Mouse (Mus musculus) forebrain, embryonic 14.5 days (tissue): ENCODE measurements around the gene Mdga1. TPM values are rescaled to one million over a fixed set of nuclear protein-coding genes. Genes with fewer than 3 reads are reported as not detected.

Source experiments
- polyA plus RNA-seq: library from polyadenylated mRNA; unstranded; fragments of >200 nt; fragmentation: Nextera tagmentation; extraction: Ambion mirVana; gene quantifications from 2 replicates; pipeline ENCODE4 v1.2.1, GENCODE M21; 2014

The Mdga1 gene
- polyA plus RNA-seq, 1 experiment from 2014 or later: 9.4 TPM

Other genes starting within 250 kb of the Mdga1 start
- 57.2 and 59.5 TPM in 2 replicates for gene Zfand3, start 34.6 kb upstream of the Mdga1 start, polyA plus RNA-seq